Mouse (Mus musculus): ENCODE measurements at regions not wholly inside any gene's neighbourhood (a gene's known extent, or its start where the extent isn't known, plus 50 kb on each side); places are given as distances from the start of the nearest gene placed in this dataset.

DNA sequence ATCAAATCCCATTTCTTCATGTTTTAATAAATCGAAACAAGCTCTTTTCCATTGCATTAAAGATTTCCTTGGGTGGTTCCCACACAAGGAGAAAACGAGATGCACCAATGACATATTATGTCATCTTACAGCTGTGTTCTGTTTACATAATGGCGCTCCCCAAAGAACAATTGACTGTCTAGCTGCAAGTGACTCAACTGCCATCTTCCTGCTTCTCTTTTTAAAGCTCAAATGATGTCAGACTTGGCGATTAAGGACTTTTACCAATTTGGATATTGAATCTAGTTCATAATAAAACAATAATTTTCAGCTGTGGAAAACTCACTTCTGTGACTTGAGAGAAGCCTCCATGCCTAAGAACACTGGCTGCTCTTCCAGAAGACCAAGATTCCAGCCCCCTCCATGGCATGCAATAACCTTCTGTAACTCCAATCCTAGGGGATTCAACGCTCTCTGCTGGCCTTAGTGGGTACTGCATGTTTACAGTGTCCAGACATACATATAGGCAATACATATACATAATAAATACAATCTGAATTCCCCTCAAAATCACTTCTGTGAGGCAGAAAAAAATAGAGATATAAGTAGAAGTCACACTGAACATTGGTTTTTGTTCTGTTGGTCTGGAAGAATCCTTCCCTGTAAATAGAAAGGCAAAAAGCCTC, 318.7 kb downstream of the Rnd3 start:
- TF ChIP-seq MYOG (IDR thresholded peaks at IDR 0.05; ENCODE audit: control insufficient read depth in 1 of 3, insufficient read depth in 1 of 3, insufficient read length in 2 of 3, low read depth in 2 of 3): no peak
- no peak for TF ChIP-seq POLR2A (IDR thresholded peaks at IDR 0.05; ENCODE audit: insufficient read length, low read depth)
- no peak for TF ChIP-seq MAX (IDR thresholded peaks at IDR 0.05; ENCODE audit: low read depth)
- TF ChIP-seq TCF12 (IDR thresholded peaks at IDR 0.05; ENCODE audit: insufficient read depth, poor library complexity, severe bottlenecking): no peak
- no peak for TF ChIP-seq MYOD1 (IDR thresholded peaks at IDR 0.05; ENCODE audit: control insufficient read depth in 1 of 3, insufficient read length in 2 of 3, low read depth in 2 of 3)
- TF ChIP-seq POLR2AphosphoS2 (IDR thresholded peaks at IDR 0.05; ENCODE audit: insufficient read length, low read depth): no peak
- TF ChIP-seq USF1 (IDR thresholded peaks at IDR 0.05; ENCODE audit: low read depth): no peak
- no peak for TF ChIP-seq TCF3 (IDR thresholded peaks at IDR 0.05; ENCODE audit: insufficient read length, low read depth)
- no peak for TF ChIP-seq SRF (IDR thresholded peaks at IDR 0.05; ENCODE audit: control insufficient read depth, insufficient read length, low read depth)
- no peak for TF ChIP-seq CEBPB (IDR thresholded peaks at IDR 0.05; ENCODE audit: insufficient read depth, poor library complexity, severe bottlenecking)
- TF ChIP-seq REST (IDR thresholded peaks at IDR 0.05; ENCODE audit: insufficient read depth, insufficient read length): no peak

Measured in myocyte (in vitro differentiated cells).